Mouse (Mus musculus): Measurements from ENCODE around the gene Wdfy1.

Wdfy1 gene

GRCm38 (mm10) chr1:79657411-79657810, 118.5 kb downstream of the Wdfy1 start:
- DNase-seq (ENCODE audit: low spot score in 2 of 2), result no peak

DNA sequence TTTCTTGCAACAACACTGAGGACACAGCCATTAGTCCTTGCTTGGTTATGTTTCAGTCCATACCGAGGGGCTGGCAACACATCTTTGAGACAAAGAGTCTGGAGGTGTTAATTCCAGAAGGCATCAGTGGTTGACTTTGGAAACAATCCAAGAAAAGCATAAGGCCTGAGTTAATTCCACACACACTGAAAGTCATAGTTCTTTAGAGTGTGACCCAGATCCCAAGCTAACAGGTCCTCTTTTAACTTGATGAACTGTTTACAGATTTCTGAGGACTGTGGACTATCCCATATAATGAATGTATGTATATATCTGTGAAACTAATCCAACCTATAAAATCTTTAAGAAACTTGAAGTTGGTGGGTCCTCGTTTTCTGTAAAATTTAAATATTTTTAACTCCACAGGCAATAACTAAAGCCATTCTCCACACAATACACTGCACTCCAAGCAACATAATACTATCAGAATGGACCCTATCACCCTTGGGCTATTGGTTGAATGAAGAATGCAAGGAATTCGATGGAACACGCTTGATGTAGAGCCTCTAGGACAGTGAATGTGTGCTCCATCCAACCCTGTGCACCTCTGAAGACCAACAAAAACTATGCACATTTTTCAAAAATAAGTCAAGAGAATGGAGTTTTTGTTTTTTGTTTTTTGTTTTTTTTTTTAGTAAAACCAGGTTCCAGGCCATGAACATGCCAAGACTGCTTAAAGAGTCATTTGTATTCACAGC, 120.0 kb downstream of the Wdfy1 start:
- no peak for DNase-seq (ENCODE audit: low spot score in 2 of 2)

GRCm38 (mm10) chr1:79654948-79655347, 121.0 kb downstream of the Wdfy1 start:
- DNase-seq (ENCODE audit: low spot score in 2 of 2), result no peak

All from right cerebral cortex, adult 2 months (tissue).